Mouse (Mus musculus) megakaryocyte, embryonic 14.5 days (primary cell): ENCODE measurements around the gene Fbxw5. TPM values are rescaled to one million over a fixed set of nuclear protein-coding genes. Genes with fewer than 3 reads are reported as not detected.

ENCODE experiments used
- H3K27me3 ChIP-seq: replicated peaks from 2 replicates; pipeline ENCODE3; 2012; ENCODE audit warnings: inconsistent platforms
- H3K36me3 ChIP-seq: replicated peaks from 2 replicates; pipeline ENCODE3; 2012; ENCODE audit warnings: low read length, inconsistent platforms, mixed read lengths
- H3K4me1 ChIP-seq: 2 replicates; pipeline ENCODE4 v1.6.1; 2012; ENCODE audit warnings: inconsistent platforms
- H3K4me3 ChIP-seq: replicated peaks from 2 replicates; pipeline ENCODE3; 2012; ENCODE audit warnings: moderate library complexity, mild to moderate bottlenecking, inconsistent platforms
- H3K9me3 ChIP-seq: 2 replicates; pipeline ENCODE4 v1.6.1; 2012; ENCODE audit warnings: inconsistent platforms
- FLI1 ChIP-seq: IDR thresholded peaks from 2 replicates; pipeline ENCODE4 v1.6.1; 2012; ENCODE audit warnings: low read length, inconsistent platforms, mixed read lengths
- GATA1 ChIP-seq: IDR thresholded peaks from 3 replicates; pipeline ENCODE4 v1.6.1; 2012; ENCODE audit warnings: mixed read lengths, low read length, inconsistent platforms, borderline replicate concordance
- polyA plus RNA-seq: library from polyadenylated mRNA; stranded (reverse); fragments of >175 nt; gene quantifications from 2 replicates; pipeline ENCODE4 v1.2.3, GENCODE M21; 2012; ENCODE audit warnings: low replicate concordance; ENCODE audit not compliant: insufficient read depth

Fbxw5 gene
- 46.2 and 91.1 TPM in 2 replicates for polyA plus RNA-seq

DNA sequence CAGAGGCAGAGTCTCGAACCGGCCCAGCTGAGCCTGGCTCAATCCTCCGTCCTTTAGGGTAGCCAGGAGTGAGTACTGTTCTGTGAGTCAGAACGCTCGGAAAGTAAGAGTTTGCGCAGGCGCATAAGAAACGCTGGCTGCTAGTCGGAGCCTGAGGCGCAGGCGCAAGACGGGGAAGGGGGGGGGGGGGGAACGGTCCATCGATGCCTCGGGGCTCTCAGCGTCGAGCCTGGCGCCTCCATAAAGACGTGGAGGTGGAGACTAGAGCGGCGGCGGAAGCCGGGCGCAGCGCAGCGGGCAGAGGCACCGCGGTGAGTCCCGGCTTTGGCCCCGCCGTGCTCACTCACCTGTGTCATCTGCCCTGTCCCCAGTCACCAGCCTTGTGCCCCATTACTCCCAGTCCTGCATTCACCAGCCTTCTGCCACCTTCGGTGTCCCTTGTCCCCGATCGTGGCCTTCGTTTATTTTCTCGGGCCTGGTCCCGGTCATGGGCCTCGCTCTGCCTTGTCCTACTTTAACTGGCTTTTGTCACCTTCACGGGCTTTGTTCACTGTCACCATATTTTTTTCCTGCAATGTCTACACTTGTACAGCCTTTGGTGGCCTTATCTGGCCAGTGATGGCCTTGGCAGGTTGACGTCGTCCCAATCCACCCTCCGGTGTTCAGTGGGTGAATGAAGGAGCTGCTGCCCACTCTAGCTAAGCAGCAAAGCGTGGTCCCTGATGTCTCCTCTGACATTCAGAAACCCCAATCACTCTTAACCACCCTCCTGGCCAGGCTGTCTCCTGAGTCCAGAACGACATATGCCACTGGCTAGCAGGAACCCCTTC, at the start of gene Fbxw5:
TSS of gene Fbxw5 (plus strand) at position 175 of the 830 bp plus-strand sequence.
- Histone ChIP-seq H3K36me3 (peaks cover 39% of the 10 kb centered on the region), H3K9me3 (no peaks in the 10 kb centered on the region), H3K27me3 (no peaks in the 10 kb centered on the region), H3K4me1 (peaks cover 86% of the 10 kb centered on the region), H3K4me3 (peak within 1 kb of the TSS; percentile 100)
- TF ChIP-seq FLI1 (no peak), GATA1 (no peak)

- H3K36me3 ChIP-seq = peaks cover 34% of the 10 kb centered on the region
- TF ChIP-seq GATA1 = no peak
- no peak for TF ChIP-seq FLI1
- peaks cover 2% of the 10 kb centered on the region for H3K27me3 ChIP-seq
- peaks cover 19% of the 10 kb centered on the region for H3K4me1 ChIP-seq
- H3K4me3 ChIP-seq = no peak overlapping the region
- no peaks in the 10 kb centered on the region for H3K9me3 ChIP-seq
Measured at GRCm38 (mm10) chr2:25450853-25451647, 49.5 kb upstream of the Fbxw5 start.

DNA sequence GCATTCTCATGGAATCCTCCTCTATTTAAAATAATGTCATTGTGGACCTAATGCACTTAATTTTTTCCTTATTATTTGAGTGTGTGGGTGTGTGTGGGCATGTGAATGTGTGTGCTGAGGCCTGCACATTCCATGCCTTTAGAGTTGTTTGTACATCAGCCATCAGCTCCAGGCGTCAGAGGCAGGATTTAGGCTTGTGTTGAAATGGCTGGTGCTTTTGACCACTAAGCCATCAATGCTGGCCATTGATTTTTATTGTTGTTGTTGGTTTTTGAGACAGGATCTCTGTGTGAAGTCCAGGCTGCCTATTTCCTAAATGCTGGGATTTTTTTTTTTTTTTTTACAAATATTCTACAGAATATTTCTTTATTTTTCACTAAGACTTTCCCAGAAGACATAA, 47.6 kb upstream of the Fbxw5 start:
- peaks cover 3% of the 10 kb centered on the region for H3K27me3 ChIP-seq
- no peak for TF ChIP-seq FLI1
- no peak for TF ChIP-seq GATA1
- peaks cover 23% of the 10 kb centered on the region for H3K4me1 ChIP-seq
- H3K9me3 ChIP-seq = no peaks in the 10 kb centered on the region
- H3K4me3 ChIP-seq = no peak overlapping the region
- H3K36me3 ChIP-seq = peaks cover 27% of the 10 kb centered on the region

DNA sequence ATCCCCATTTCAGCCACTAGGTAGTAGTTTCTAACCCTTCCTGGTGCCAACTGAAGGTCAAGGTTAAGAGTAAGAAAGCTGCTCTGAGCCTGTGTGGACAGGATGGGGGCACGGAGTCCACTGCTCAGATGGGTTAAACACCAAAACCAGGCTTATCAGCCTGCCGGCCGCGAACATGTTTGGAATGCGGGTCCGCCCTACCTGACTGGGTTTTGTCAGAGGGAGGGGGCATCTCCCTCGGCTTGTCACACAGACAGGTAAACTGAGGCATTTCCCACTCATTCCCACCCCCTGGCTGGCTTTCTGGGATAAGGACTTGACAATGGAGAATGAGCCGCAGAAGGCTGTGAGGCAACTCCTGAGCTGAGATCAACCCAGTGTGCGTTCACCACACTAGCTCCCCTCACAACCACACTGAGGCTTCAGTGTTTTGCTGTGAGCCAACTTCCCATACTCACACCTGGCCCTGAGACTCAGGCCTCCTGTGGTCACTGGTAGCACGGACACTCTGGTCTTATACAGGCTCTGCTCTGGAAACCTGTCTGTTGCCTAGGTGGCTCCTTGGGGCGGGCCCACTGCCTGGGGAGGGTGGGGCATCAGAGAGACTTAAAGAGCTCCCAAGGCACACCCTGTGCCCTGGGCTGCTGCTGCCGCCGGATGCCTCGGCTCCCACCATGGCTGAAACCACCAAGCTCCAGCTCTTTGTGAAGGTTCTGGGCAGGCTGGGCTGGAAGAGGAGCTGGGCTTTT, 44.2 kb upstream of the Fbxw5 start, which contains the start of gene Clic3:
TSS of gene Clic3 (plus strand) at position 634 of the 749 bp plus-strand sequence.
- TF ChIP-seq GATA1 (no peak), FLI1 (no peak)
- H3K27me3 ChIP-seq = peaks cover 3% of the 10 kb centered on the region

GRCm38 (mm10) chr2:25457022-25457896, 43.3 kb upstream of the Fbxw5 start:
- no peak overlapping the region for H3K4me3 ChIP-seq
- peaks cover 3% of the 10 kb centered on the region for H3K27me3 ChIP-seq
- no peaks in the 10 kb centered on the region for H3K9me3 ChIP-seq
- peaks cover 33% of the 10 kb centered on the region for H3K36me3 ChIP-seq
- peaks cover 49% of the 10 kb centered on the region for H3K4me1 ChIP-seq
- TF ChIP-seq GATA1 (no peak), FLI1 (no peak)

More for the DNA sequence above, 44.2 kb upstream of the Fbxw5 start, which contains the start of gene Clic3:
- peaks cover 33% of the 10 kb centered on the region for H3K36me3 ChIP-seq
- peaks cover 43% of the 10 kb centered on the region for H3K4me1 ChIP-seq
- peak within 1 kb of the TSS; percentile 35 for H3K4me3 ChIP-seq
- H3K9me3 ChIP-seq = no peaks in the 10 kb centered on the region

DNA sequence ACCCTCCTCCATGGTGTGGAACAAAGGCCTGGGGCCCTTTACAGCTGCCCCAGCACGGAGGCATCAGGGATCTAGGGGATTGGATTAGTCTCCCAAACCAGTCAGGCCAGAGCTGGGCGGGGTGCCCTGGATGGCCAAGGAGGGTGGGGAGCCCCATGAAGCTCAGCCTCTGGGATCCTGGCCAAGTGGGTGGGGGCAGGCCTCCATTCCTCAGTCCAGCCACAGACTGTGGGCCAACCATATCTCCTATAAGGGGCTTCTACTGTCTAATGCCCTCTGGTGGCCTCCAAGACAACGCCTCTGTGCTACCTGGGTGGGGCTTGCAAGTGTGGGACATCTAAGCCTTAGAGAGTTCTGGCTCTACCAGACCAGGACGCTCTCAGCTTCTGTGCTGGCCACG, 41.6 kb upstream of the Fbxw5 start:
- Histone ChIP-seq H3K4me1 (peaks cover 55% of the 10 kb centered on the region), H3K9me3 (no peaks in the 10 kb centered on the region), H3K36me3 (peaks cover 33% of the 10 kb centered on the region), H3K4me3 (no peak overlapping the region), H3K27me3 (peaks cover 3% of the 10 kb centered on the region)
- TF ChIP-seq FLI1 (no peak), GATA1 (no peak)

DNA sequence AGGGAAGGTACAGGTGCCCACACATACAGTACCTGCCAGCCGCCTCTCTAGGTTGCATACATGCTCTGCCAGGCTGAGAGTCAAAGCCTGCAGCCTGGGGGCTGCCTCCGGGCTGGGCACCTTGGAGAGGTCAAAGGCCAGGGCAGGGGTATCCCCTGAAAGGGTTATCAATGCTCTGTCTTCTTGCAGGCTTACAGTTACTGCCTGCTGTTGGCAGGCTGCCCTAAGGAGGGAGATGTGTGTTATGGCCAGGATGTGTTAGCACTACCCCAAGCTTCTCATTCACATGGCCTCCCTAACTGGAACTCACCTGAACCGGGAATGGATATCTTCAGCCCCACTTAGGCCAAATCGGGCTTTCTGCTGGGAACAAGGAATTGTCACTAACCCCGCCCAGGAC, 40.4 kb upstream of the Fbxw5 start:
- Histone ChIP-seq H3K4me1 (peaks cover 64% of the 10 kb centered on the region), H3K9me3 (no peaks in the 10 kb centered on the region), H3K4me3 (peak overlapping the region; percentile 99), H3K27me3 (peaks cover 3% of the 10 kb centered on the region), H3K36me3 (peaks cover 33% of the 10 kb centered on the region)
- no peak for TF ChIP-seq GATA1
- no peak for TF ChIP-seq FLI1

DNA sequence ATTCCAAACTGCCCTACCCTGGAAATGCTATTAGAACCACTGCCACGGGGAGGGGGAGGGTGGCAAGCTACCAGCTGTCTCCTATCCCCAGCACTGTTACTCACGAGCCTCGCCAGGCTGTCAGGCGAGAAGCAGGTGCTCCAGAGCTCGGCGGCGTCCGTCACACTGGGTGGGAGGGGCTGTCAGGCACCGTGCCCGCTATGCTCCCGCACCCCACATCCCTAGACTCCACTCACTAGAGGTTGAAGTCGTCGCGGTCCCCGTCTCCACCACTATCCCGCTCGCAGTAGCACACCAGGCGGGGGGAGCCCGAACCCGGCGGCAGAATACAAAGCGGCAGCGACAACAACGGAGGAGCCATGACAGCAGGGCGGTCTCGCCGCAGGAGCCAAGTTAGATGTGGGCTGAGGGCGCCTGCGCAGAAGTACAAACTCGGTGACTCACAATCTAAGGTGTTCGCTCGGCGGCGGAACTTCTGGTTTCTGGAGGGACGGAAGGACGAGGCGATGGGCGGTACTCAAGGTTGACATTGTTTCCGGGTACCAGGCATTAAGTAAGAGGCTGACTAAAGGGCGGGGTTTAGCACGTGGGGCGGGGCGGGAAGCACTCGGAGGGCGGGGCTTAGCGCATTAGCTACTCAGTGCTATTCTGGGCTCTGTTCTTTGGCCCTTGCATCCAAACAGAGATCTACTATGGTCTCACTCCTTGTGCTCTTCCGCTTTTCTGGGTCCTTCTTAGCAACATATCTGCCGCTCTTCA, 39.8 kb upstream of the Fbxw5 start, which contains the start of gene Paxx:
TSS of gene Paxx (minus strand) at position 544 of the 759 bp plus-strand sequence.
- TF ChIP-seq GATA1 (no peak), FLI1 (no peak)
- Histone ChIP-seq H3K4me1 (peaks cover 64% of the 10 kb centered on the region), H3K9me3 (no peaks in the 10 kb centered on the region), H3K36me3 (peaks cover 33% of the 10 kb centered on the region), H3K4me3 (peak within 1 kb of the TSS; percentile 99), H3K27me3 (peaks cover 3% of the 10 kb centered on the region)
